Mouse (Mus musculus) frontal cortex, postnatal 14 days (tissue): ENCODE measurements at regions not wholly inside any gene's neighbourhood (a gene's known extent, or its start where the extent isn't known, plus 50 kb on each side); places are given as distances from the start of the nearest gene placed in this dataset.

Experiments
- DNase-seq, 2 experiments: peaks; one replicate each; pipeline ENCODE4 v3.0.0; 2022; ENCODE audit warnings: low spot score in 2 of 2

DNA sequence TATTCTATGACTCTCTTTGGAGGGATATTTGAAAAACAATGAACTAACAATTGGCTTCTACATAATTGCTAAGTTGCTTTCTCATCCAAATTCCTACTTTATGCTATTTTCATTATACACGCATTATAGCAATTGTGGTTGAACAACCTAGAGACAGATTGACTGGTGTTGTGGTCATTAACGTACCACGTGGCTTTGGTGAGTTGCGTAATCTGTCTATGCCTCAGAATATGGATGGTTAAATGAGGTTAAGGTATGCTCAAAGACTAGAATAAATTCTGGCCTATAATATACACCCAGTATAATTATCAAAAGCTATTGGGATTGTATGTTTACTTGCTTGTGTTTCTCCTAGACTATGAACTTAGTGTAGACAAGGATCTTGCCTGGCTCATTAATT, 201.5 kb upstream of the Trib2 start:
- DNase-seq = no peak

DNA sequence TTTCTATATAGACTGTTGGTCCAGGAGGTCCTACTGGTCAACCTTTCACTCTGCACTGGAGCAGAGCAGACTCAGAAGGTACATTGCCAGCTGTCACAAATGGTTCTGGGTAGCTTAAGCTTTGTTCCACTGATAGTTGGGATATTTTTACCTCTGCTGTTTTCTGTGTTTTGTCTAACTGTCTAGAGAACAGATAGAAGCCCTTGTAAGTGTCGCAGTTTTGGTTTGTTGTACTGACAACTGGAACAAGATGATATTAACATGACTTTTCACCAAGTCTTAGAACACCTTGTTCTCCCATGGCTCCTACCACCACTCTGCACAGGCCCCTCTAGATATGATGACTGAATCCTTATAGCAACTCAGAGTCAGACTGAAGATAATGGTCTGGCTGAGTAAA, 199.9 kb upstream of the Trib2 start:
- DNase-seq = no peak

DNA sequence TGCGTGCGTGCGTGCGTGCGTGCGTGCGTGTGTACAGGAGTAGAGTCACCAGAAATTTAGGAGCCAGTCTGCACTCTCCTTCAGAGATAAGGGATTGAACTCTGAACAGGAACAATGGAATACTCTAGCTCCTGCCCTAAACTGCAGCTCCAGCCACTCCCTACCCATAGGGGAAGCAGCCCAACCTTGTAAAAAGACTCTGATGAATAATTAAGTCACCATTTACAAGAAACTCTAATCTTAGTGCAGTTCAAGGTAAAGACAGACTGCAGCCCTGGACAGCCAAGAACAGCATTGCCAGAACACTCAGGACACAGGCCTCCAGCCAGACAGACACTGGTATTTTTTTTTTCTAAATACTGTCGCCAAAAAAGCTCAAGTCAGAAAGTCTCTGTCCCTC, 198.9 kb upstream of the Trib2 start:
- no peak for DNase-seq

DNA sequence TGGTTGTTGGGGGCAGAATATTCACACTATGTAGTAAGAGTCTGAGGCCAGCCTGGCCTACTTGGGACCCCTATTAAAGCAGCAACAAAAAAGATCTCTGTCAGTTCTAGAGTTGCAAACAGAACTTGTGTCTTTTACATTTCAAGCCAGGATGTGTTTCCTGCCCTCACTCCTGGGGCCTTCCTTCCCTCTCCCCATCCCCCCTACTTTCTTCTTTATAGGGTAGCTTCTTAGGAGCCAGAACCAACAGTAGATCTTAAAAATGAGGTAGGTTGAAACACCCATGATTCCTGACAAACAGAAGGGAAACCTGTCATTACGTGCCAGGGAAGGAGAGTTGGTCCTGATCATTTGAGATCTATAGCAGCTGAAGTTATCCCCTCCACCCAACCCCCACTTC, 198.0 kb upstream of the Trib2 start:
- no peak for DNase-seq

DNA sequence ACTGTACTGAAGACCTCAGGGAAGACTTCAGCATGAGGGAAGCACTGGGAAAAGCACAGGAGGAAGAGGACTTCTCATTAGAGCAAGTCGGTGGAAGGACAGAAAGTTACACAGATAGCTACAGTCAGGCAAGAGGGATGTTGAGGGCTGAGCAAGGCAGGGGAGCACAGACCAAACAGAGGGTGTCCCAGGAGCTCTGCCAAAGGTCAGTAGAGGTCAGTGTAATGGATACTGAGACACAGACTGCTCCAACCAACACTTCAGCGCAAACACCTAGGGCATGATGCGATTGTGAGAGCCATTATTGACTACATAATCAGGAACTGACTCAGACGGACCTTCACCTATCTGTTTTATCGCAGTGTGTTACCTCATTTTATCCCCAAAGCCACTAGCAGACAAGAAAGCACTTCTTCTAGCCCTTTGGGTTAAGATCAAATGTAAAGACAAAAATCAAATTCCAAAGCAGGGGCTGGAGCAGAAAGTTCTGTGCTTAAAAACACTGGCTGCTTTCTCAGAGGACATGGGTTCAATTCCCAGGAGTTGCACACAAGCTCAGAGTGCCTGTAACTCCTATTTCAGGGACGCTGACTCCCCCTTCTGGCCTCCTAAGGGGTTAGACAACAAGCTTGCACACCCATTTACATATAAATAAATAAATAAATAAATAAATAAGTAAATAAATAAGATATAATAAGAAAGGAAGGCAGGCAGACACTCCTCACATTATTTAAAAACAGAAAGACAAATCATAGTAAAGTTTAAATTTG, 197.3 kb upstream of the Trib2 start:
- no peak for DNase-seq

DNA sequence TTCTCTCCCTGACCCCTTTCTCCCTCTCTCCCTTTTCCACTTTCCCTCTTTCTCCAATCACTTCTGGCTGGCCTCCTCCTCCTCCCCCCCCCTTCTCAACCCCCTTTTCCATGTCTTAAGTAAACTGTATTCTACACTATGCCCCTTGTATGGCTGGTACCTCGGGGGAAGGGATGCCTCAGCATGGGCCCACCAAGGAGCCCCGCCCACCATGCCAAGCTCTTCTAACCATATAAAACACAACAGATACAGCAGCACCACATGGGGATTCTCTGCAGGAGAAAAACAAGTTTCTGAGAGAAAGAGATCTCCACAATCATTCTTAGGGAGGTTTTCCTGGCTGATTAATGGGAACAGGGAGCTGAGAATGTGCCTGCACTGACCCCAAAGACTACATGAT, 196.6 kb upstream of the Trib2 start:
- no peak for DNase-seq

DNA sequence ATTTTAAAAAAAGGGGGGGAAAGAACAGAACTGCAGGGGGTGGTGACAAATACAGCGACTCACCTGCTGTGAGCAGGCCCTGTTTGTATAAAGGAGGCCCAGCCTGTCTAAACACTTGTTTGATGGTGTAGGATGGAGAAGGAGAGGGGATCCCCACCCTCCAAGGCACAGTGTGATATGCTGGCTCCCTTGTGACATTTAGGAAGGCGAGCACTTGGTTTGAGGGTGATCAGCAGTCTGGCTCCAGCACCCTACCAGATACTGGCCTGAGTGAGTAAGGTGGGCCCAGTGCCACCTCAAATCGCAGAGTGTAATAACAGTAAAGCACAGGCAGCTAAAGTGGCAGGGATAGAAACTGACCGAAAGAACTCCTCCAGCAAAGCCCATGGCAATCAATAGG, 195.4 kb upstream of the Trib2 start:
- no peak for DNase-seq

DNA sequence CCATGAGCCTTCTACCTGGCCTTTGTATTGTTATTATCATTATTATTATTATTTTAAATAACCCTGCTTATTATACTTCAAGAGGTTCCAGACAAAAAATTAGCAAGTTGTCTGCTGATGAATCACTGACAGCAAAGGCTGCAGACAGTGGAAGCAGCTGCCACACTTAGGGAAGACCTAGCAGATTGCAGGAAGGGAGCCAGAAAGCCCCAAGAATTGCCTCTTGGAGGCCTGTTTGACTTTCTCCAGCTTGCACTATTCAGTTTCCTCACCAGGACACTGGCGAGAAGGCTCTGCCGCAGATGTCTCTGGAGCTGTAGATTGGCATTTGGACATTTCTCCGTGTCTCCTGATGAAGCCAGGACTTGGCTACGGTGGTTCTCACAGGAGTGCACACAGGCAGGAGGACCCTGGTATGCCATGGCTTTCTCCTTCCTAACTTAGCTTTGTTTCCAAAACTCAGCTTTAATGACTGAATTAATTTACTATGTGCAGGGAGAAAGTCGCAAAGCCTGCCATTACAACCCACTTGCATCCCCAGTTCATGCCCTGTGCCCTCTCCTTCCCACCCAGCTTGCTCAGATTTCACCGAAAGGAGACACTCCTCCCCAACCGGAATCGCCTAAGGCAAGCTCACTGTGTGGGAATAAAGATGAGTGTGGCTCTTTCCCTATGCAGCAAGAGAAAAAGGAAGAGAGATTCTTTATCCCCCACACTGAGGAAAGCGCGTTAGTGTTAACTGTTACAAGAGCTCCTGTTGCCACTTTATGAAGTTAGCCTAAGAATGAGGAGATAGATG, 193.3 kb upstream of the Trib2 start:
- no peak for DNase-seq

DNA sequence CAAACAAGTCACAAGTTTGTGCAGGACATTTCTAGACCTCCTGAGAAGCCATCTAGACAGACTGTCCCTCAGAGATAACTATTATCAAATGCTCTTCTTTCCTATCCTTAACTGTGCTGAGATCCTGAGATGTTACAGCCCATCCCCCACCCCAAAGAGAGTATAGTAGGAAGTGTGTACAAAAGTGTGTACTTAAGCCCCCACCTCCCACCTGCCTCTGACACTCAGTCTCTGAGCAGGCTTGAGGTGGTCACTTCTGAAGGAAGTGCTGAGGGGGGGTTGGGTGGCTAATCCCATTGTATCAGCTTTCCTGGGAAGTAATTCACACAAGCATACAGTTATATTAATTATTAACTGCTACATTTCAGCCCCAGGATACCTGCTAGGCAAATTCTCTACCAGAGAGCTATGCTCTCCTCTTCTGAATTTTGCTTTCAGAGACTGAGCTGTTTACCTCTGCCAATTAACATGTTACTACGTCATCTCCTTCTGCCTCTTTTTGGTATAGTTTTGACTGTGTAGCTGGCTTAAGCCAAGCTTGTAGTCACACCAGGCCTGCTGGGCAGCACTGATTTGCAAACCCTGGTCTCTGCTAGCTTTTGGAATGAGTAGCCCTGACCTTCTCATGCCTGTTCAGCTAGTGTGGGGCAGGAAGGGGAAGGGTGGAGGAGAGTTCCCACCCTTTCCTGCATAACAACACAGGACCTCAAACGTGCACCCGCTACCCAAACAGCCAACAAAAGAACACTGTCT, 192.2 kb upstream of the Trib2 start:
- DNase-seq = no peak

DNA sequence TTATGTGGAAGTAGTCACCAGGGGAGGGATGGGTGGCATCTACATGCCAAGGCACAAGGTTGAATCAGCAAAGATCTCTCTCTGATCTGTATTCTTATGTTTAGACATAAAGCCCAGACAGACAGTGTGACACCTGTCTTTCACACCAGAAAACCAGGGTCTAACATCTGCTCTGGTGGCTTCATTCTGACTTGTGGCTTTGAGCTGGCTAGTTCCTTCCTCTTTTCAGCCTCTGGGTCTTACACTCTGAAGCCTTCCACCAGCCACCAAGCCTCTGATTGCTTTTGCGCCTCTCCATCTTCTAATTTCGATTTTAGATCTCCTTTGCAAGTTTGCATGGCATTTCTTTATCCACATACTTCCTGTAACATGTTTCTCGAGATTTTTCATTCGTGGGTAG, 191.5 kb upstream of the Trib2 start:
- DNase-seq = no peak

DNA sequence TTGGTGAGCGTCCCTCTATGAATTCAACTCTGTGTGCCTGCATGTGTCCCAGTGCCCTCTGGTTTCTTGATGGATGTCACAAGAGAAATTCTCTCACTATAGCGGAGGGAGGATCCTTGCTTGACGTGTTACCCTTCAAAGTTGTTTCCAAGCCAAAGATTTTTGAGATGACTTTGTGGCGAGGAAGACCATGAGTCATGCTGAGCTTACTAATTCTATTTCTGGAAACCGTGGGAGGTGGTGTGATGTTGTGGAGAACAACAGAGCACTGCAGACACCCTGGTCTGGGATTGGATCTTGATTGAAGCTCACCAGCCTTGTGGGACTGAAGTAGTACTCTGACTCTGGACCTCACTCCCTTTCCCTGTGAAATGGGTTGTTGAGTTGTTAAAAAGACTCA, 190.0 kb upstream of the Trib2 start:
- DNase-seq = no peak

DNA sequence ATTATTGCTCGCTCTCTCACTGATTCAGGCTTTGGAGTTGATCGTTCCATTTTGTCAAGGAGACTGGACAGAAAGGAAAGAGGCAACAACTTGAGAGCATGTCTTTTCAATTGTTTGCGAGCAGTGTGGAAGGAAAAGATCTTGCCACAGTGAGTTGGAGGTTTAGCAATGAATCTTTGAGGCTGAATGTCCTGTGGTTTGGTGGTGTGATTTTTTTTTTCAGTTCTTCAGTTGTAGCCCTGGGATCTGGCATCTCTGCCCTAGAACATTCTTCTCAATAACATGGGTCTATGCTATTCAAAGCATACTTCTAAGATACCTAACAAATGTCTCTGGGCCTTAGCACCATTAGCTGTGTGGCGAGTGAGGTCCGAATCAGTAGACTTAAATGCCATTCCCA, 189.6 kb upstream of the Trib2 start:
- DNase-seq = no peak

DNA sequence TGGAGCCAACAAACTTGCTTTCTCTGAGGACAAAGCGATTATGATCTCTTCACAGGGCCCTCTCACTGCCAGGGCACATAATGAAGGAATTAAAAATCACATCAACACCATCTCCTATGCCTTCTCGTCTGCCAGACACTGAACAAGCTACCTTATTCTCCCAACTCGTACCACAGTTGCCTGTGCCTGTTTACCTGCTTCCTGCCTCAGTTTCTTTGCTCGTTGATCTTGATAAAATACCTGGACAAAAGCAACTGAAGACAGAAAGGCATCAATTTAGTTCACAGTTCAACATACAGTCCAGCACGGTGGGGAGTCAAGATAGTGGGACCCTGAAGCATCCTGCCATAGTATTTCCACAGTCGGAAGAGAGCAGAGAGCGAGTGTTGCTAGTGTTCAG, 185.1 kb upstream of the Trib2 start:
- no peak for DNase-seq

DNA sequence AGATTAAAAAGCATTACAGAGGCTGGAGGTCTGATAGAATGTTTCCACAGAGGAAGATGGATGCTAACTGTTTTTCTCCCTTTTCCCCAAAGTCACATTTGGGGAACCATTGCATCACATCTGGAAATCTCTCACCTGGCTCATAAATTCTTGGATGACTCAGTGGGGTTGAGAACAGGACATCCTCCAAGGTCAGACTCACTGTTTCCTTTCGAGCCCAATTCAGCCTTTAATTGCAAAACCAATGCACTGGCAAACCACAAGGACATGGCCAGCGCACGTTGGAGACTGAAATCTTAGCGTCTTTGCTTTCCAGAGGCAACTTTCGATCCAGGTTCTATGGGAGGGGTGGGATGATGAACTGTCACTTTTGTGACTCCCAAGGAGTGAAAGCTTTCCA, 184.5 kb upstream of the Trib2 start:
- DNase-seq = no peak

DNA sequence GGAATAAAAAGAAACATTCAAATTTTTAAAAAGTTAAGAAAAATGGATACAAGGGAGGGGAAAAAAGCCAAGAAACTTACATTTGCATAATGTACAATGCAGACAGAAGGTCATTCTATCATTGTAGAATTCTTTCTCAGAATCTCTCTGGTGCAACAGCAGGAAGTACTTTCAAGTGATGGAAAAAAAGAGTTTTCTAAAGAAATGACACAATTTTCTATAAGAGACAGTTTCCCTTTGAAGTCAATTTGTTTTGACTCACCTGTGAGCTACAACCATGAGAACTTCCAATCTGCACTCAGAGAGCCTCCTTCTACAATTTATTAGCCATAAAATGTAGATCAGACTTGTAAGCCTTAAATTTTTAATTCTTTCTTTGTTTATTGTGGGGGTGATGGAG, 181.6 kb upstream of the Trib2 start:
- DNase-seq = no peak

DNA sequence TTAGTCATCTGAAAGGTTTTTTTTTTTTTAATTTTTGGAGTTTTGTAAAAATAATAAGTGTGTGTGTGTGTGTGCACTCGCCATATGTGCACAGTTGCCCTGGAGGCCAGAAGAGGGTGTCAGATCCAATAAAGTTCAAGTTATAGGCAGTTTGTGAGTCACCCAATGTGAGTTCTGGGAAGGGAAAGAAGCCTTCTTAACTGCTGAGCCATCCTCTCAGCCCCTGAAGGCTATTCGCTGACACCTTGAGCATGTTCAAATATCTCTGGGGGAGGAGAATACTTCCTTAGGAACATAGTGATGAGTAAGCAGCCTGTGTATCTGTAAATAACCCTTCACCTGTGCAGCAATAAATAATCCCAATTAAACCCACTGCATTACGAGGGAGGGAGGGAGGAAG, 177.1 kb upstream of the Trib2 start:
- no peak for DNase-seq

DNA sequence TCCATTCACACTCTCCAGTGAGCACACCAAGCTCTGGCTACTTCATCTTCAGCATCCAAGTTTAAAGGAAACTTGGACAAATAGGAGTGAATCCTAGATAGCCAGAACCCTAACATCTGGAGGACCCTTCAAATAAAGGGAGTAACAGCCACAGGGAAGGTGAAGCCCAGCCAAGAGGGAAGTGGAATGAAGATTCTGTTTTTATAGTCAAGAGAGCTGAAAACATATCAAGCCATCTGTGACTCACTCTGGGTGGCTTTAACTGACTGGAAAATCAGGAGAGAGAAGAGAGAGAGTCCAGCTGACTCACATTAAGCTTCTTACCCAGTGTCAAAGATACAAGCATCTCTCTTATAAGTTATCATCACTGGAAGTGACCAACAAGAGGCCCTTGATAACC, 169.6 kb upstream of the Trib2 start:
- no peak for DNase-seq

DNA sequence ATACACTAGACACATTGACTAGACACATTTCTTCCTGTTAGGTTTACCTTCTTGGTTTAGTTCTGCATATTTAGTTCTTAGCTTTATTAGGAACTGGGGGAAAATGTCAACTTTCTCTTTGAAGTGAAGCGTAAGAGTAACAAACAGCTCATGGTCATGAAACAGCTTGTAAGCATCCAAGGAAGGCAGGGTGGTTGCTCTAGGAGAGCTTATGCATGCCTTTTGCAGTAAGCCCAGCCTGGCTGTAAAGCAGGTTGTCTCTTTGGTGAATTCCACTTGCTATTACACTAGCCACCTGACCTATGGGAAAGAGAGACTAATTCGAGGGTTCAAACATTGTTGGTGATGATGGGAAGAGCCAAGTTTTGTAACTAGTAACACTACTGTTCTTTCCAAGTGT, 168.9 kb upstream of the Trib2 start:
- no peak for DNase-seq

DNA sequence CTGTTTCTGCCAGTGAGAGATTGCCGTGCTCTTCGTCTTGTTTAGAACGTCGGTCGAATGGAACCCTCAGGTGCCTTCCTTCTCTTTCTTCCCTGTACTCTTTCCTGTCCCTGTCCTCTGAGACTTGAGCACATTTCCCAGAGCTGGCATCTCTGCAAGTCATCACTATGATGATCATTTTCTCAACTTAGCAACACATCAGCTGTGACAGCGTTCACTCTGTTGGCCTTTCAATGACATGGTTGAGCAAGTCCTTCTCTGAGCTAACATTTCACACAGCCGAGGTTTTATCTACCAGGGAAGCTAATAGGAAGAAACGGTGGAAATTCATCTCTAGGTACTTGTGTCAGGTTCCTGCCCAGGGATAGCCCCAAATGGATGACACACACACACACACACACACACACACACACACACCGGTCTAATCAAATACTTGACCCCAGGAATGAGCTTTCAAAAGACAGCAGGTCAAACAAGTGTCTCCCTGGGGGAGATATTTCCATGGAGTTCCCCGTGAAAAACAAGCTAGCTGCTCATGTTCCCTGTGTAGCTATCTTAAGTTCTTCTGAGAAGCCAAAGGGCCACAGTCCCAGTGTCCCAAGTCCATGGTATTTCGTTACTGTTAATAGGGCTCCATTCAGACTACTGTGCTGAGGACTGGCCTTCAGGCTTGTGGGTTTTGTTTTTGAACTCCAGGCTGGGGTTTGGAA, 167.0 kb upstream of the Trib2 start:
- DNase-seq = no peak

DNA sequence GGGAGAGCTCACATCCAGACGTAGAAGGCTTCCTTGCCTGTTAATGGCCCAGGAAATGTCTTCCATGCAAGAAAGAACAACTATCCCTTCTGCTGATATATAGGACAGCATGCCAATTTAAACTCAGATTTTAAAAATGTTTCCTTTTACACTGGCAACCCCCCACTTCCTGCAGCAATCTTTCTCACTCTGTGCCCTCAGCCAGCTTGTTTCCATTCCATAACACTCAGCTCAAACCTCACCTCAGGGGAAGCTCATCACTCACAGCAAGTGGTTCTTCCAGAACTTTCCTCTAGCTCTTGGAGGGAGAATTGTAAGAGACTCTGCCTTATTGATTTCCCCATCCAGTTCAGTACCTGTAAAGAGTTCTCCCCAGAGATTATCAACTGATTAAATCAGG, 165.0 kb upstream of the Trib2 start:
- no peak for DNase-seq

DNA sequence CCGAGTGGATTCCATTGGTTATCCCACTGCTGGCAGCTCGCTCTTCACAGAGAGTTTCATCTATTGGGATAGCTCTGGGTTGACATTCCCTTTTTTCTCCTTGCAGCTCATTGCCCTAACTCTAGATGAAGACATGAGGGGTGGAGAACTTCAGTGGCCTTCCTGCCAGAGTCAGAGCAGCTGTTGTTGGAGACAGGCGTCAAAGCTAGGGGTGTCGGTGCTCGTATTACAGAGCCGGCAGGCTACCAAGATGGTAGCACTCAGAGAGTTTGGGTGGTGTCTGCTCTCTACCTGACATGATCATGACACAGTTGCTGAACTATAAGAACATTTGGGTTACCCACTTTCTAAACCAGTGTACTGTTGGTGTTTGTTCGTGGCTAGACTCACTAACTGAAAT, 162.5 kb upstream of the Trib2 start:
- DNase-seq = no peak

DNA sequence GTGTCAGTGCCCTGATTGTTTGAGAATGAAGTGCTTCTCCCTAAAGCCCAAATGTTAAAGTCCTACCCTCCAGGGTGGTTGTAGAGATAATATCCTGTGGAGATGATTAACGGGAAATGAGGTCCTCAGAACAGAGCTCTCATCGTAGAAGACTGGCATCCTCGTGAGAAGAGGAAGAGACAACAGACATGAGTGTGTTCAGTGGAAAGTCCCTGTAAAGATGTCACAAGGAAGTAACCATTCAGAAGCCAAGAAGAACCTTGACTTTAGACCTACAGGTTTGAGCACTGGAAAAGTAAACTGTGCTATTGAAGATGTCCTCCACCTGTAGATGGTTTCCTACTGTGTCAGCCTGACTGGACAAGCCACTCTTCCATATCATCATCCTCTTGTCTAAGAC, 155.1 kb upstream of the Trib2 start:
- no peak for DNase-seq
